Mouse (Mus musculus): ENCODE measurements around the gene Qrfp.

DNA sequence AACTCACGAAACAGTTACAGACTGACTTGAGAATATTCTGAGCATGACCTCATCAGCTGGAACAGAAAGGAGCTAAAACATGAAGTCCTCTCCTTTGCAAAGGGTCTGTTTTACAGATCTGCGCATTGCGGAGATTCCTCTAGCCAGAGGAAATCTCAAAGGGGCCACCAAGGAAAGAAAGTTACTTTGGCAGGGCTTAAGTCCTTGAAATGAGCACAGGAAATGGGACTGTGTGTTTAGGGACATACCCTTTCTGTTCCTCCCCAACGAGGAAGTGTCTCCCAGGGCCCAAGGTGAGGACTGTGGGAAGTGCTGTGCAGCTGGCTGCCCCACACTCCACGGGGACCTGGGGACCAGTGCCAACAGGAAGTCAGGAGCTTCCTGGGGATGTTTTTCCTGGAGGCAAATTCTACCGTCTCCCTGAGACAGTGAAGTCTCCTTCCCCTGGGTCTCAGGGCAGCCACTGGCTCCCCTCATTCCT is 40.7 kb downstream of the Qrfp start:
- TF ChIP-seq POLR2A (IDR thresholded peaks at IDR 0.05; ENCODE audit: low read depth, low read length), result no peak
- TF ChIP-seq CTCF (conservative IDR thresholded peaks at IDR 0.05; ENCODE audit: insufficient read depth, insufficient read length, low read depth, low read length), result no peak
